Mouse (Mus musculus): ENCODE data around the gene Mybpc2. TPM values are rescaled to one million over a fixed set of nuclear protein-coding genes. Genes with fewer than 3 reads are reported as not detected.

Gene Mybpc2
- polyA plus RNA-seq, 1 experiment, result not detected

DNA sequence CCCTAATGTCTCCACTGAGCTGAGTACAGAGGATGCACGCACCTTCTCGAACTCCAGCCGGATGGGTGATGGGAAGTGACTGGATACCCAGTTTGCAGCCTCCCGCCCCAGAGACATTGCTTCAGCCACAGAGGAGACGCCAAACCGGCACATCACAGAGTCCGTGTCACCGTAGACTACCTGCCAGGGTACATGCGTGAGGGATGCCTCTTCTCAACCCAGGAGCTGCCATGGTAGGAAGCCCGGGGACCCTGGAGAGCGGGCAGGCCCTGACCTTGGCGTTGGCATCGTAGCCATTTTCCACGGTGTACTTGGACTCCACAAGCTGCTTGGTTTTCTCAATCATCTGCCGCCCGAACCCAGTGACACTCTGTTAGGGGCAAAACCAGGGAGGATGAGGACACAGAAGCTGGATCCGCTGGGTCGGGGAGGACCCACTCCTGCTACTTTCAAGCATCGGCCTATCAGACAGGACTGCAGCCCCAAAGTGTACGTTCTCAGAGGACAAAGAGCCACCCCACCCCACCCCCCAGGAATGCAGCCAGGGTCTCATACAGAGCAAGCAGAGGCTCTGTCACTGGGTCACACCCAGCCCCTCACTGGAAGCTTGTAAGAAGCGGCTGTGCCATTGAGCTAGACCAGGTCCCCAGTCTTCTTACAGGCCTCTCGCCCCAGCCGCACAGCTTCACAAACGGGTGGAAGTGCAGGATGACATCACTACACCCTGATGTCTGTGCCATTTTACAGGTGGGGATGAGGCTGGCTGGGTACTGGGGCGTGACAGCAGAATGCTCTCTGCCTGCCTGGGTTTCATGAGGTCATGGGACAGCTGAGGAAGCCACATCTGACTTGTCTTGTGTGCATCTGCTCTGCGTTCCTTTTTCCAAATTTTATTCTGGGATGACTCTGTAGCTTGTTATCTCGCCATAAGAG, 11.5 kb upstream of the Mybpc2 start:
- Histone ChIP-seq H3K4me3 (ENCODE audit: insufficient read depth, low read length) (no peak overlapping the region), H3K4me1 (ENCODE audit: control insufficient read depth, insufficient read depth, low read length) (no peaks in the 10 kb centered on the region), H3K27ac (ENCODE audit: insufficient read depth, low read depth, low read length) (no peak overlapping the region)
- no peak for TF ChIP-seq POLR2A (IDR thresholded peaks at IDR 0.05; ENCODE audit: borderline replicate concordance, low read depth, low read length)

DNA sequence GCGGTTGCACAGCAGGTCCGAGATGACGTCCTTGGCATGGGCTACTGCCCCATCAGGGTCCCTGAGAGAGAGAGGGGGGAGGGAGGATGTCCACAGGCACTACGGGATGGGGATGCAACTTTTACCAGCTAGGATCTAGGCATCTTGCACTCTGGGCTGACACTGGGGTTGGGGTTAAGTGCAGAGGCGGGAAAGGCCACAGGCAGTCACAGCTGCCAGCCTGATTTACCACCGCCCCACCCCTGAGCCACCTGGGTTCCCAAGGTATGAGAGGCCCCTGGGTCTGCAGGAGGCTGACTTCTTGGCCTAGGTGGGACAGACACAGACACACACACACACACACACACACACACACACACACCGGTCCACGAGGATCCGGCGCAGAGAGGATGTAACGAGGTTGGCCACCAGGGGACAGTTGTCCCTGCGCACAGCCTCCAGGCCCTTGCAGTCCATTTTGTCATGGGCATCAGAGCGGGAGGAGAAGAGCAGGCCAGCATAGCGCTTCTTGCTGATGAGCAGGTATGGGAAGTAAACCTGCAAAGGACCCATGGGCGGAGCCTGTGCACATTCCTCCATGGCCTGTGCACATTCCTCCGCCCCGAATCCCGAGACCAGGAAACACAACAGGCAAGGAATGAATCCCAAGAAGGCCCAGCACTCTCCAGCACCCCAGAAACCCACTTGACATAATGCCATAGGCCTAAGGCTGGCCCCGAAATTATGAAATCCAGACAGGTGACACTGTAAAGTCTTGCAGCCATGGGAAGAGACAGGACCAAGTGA, 10.4 kb upstream of the Mybpc2 start:
- no peak overlapping the region for H3K4me3 ChIP-seq (ENCODE audit: insufficient read depth, low read length)
- TF ChIP-seq POLR2A (IDR thresholded peaks at IDR 0.05; ENCODE audit: borderline replicate concordance, low read depth, low read length) (no peak), CTCF (IDR thresholded peaks at IDR 0.05; ENCODE audit: low read depth, low read length) (no peak)
- no peak overlapping the region for H3K27ac ChIP-seq (ENCODE audit: insufficient read depth, low read depth, low read length)
- no peaks in the 10 kb centered on the region for H3K4me1 ChIP-seq (ENCODE audit: control insufficient read depth, insufficient read depth, low read length)

DNA sequence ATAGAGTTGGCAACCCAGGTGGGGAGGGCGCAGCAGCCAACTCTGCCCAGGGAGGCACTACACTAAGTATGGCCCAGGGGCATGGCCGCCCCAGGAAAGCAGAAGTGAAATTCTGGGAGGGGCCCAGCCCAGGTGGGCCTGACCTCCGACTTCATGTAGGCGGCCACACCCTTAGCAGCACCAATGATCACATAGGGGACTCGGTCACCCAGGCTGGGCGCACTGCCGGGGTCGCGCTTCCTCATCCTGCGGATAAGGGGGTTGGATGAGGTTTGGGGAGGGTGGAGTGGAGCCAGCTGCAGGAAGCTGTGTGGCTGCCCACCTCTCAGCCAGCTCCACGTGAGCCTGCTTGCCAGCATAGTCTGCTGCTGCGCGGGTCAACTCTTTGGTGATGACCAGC, 9.8 kb upstream of the Mybpc2 start:
- no peak overlapping the region for H3K27ac ChIP-seq (ENCODE audit: insufficient read depth, low read depth, low read length)
- TF ChIP-seq CTCF (IDR thresholded peaks at IDR 0.05; ENCODE audit: low read depth, low read length), result no peak
- H3K4me3 ChIP-seq (ENCODE audit: insufficient read depth, low read length), result no peak overlapping the region
- H3K4me1 ChIP-seq (ENCODE audit: control insufficient read depth, insufficient read depth, low read length), result no peaks in the 10 kb centered on the region

- TF ChIP-seq CTCF (IDR thresholded peaks at IDR 0.05; ENCODE audit: low read depth, low read length) (no peak), POLR2A (IDR thresholded peaks at IDR 0.05; ENCODE audit: borderline replicate concordance, low read depth, low read length) (no peak)
- Histone ChIP-seq H3K4me3 (ENCODE audit: insufficient read depth, low read length) (no peak overlapping the region), H3K27ac (ENCODE audit: insufficient read depth, low read depth, low read length) (no peak overlapping the region), H3K4me1 (ENCODE audit: control insufficient read depth, insufficient read depth, low read length) (no peaks in the 10 kb centered on the region)
Measured at GRCm38 (mm10) chr7:44533746-44534045, 9.2 kb upstream of the Mybpc2 start.

- Histone ChIP-seq H3K27ac (ENCODE audit: insufficient read depth, low read depth, low read length) (no peak overlapping the region), H3K4me3 (ENCODE audit: insufficient read depth, low read length) (no peak overlapping the region), H3K4me1 (ENCODE audit: control insufficient read depth, insufficient read depth, low read length) (peaks cover 5% of the 10 kb centered on the region)
- no peak for TF ChIP-seq POLR2A (IDR thresholded peaks at IDR 0.05; ENCODE audit: borderline replicate concordance, low read depth, low read length)
Measured at GRCm38 (mm10) chr7:44532918-44533745, 8.7 kb upstream of the Mybpc2 start.

DNA sequence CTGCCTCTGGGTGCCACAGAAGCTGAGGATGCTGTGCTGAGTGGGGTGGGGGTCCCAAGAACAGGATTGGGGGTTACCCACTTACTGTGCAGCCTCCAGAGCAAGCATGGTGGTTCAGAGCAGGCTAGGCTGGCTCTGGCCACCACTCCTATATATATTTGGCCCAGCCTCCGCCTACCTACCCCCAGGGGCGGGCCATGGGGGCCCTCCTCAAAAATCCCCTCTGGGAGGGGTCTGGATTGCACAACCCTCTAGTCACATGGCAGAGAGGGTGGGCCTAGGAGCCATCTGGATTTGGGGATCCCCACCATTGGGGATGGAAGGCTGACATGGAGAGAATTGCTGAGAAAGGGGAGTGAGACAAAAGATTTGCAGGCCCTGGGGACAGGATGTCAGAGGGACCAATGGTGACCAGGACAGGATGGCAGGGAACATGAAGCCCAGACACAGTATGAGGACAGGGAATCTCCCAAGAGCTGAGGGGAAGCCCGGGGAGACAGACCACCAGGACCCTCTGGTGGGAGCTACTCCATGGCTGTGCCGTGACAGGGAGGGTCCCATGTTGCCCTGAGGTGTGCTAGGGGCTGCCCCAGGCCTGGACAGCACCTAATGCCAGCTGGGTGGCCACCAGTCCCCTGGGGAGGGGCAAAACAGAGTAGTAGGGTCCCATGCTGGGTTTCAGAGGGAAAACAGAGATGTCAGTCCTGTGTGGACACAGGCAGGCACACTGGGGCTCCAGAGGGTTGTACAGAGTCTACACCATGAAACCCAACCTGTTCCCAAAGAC, 7.7 kb upstream of the Mybpc2 start, which contains the start of gene Spib:
Spib (minus strand) TSS at position 126 of the 787 bp plus-strand sequence.
- Histone ChIP-seq H3K27ac (ENCODE audit: insufficient read depth, low read depth, low read length) (no peak within 1 kb of the TSS), H3K4me1 (ENCODE audit: control insufficient read depth, insufficient read depth, low read length) (peaks cover 7% of the 10 kb centered on the region), H3K4me3 (ENCODE audit: insufficient read depth, low read length) (no peak within 1 kb of the TSS)
- no peak for TF ChIP-seq CTCF (IDR thresholded peaks at IDR 0.05; ENCODE audit: low read depth, low read length)
- TF ChIP-seq POLR2A (IDR thresholded peaks at IDR 0.05; ENCODE audit: borderline replicate concordance, low read depth, low read length), result no peak

DNA sequence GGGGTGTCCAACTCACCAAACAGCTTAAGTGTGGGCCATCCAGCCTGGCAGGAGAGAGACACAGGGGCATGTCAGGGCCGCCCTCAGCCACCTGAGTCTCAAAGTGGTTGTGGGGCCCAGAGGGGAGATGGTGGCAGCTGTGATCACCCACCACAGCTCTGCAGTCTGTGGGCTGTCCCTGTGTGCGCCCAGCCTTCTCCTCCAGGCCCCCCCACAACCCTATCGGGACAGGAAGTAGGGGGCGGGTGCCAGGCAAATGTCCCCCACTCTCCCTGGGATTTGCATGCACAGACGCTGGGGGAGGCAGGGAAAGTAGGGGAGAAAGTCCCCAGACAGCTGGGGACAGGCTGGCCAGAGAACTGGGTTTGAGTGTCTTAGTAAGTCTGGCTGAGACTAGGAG, 6.8 kb upstream of the Mybpc2 start:
- Histone ChIP-seq H3K4me1 (ENCODE audit: control insufficient read depth, insufficient read depth, low read length) (peaks cover 7% of the 10 kb centered on the region), H3K27ac (ENCODE audit: insufficient read depth, low read depth, low read length) (no peak overlapping the region), H3K4me3 (ENCODE audit: insufficient read depth, low read length) (no peak overlapping the region)
- TF ChIP-seq CTCF (IDR thresholded peaks at IDR 0.05; ENCODE audit: low read depth, low read length), result no peak
- TF ChIP-seq POLR2A (IDR thresholded peaks at IDR 0.05; ENCODE audit: borderline replicate concordance, low read depth, low read length), result no peak

DNA sequence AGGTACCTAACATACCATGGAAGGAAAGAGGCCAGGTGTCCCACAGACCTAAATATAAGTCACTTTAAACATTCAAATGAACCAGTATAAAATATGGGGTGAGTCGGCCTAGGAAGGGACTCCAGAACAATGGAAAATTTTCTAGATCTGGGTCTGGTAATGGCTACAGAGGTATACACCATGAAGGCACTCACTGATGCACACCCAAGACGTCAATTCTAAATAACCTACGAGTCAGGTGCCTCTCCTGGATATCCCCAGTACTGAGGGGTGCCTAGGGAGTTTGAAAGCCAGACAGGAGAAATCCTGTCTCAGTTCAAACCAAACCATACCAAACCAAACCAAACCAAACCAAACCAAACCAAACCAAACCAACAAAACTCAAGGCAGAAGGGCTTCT, 6.1 kb upstream of the Mybpc2 start:
- H3K27ac ChIP-seq (ENCODE audit: insufficient read depth, low read depth, low read length), result no peak overlapping the region
- TF ChIP-seq POLR2A (IDR thresholded peaks at IDR 0.05; ENCODE audit: borderline replicate concordance, low read depth, low read length), result no peak
- TF ChIP-seq CTCF (IDR thresholded peaks at IDR 0.05; ENCODE audit: low read depth, low read length), result no peak
- peaks cover 7% of the 10 kb centered on the region for H3K4me1 ChIP-seq (ENCODE audit: control insufficient read depth, insufficient read depth, low read length)
- H3K4me3 ChIP-seq (ENCODE audit: insufficient read depth, low read length), result no peak overlapping the region

DNA sequence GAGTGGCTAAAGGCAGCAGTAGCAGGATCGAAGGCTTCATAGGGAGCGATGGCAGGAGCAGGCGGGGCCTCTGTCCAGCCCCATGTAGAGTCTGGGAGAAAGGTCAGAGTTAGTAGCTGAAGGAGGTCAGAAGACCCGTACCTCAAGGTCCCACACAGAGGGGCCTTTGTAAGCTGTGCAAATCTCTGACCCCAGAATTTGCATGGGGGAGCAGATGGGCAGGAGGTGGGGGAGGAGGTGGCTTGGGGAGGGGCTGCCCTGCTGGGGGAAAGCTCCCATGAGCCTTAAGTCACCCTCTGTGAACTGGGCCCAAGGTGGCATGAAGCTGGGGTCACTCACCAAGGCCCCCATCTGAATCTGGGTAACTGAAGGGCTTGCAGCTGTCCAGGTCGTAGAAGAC, 5.1 kb upstream of the Mybpc2 start:
- H3K4me1 ChIP-seq (ENCODE audit: control insufficient read depth, insufficient read depth, low read length), result peaks cover 7% of the 10 kb centered on the region
- no peak overlapping the region for H3K27ac ChIP-seq (ENCODE audit: insufficient read depth, low read depth, low read length)
- no peak overlapping the region for H3K4me3 ChIP-seq (ENCODE audit: insufficient read depth, low read length)
- TF ChIP-seq POLR2A (IDR thresholded peaks at IDR 0.05; ENCODE audit: borderline replicate concordance, low read depth, low read length) (no peak), CTCF (IDR thresholded peaks at IDR 0.05; ENCODE audit: low read depth, low read length) (no peak)
